Mouse (Mus musculus): Measurements from ENCODE around the gene Gm10413. TPM values are rescaled to one million over a fixed set of nuclear protein-coding genes. Genes with fewer than 3 reads are reported as not detected.

Gm10413 gene
- not detected for total RNA-seq (2023)

DNA sequence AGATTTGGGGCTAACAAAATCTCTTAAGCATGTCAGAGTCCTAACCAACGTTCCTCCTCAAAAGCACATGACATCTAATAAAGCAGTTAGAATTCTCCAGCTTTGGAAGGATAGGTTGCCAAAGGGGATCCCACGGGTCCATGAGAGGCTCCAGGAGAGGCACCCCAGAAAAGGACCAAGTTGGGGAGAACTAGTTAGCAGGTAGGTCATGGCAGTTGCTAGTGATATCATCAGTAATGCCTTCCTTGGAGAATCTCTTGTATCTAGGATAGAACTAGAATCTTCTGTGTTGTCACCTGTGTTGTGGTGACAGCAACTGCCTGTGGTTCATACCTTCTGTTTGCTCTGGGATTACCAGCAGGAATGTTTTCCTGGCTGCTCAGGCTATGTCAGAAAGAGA lies at the start of gene Gm10413:
Gene Gm10413, plus strand, starts transcription at position 301 of the 400 bp plus-strand sequence.

DNA sequence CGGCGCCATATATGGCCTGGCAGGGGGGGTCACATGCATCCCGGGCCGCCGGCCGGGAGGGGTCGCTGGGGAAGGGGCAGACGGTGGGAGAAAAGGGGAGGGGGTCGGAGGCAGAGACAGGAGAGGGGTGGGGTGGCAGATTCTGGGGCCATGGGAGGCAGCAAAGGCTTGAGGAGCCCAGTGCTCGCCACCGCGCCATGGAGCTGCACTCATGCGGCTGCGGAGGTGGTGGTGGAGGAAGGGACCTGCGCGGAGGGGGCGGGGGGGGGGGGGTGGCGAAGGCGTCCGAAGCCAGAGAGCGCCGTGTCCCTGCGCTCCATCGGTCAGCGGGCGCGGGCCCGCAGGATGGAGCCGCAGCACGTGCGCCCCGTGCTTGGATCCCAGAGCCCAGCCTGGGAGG lies 17.4 kb downstream of the Gm10413 start, which contains the start of gene Gm10409:
Gene Gm10409, plus strand, starts transcription at position 301 of the 400 bp plus-strand sequence.

DNA sequence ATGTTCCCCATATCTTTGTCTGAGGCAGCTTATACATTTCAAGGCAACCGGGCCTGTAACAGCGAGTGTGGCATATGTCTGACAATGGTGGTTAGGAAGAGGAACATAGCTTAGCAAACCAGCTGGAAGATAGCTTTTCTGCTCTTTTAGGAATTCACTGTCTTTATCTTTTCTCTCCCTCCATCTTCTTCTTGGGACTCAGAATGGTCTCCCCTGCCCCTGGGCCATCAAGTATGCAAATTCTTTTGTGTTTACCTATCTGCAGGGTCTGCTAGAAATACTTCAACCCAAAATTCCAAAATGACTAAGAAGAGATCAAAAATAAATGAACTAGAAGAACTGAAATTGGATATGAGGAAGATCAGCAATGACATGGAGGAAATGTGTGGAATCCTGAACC lies 32.9 kb downstream of the Gm10413 start, which contains the start of gene Gm3005:
Gene Gm3005, plus strand, starts transcription at position 301 of the 400 bp plus-strand sequence.

DNA sequence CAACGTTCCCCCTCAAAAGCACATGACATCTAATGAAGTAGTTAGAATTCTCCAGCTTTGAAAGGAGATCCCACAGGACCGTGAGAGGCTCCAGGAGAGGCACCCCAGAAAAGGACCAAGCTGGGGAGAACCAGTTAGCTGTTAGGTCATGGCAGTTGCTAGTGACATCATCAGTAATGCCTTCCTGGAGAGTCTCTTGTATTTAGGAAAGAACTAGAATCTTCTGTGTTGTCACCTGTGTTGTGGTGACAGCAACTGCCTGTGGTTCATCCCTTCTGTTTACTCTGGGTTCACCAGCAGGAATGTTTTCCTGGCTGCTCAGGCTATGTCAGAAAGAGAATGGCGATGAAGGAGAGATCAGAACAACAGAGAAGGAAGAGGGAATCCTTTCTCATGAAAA lies 54.2 kb downstream of the Gm10413 start, which contains the start of gene Gm10408:
Gene Gm10408, plus strand, starts transcription at position 301 of the 400 bp plus-strand sequence.

Other genes starting within 250 kb of the Gm10413 start
- gene Gm5795, start 206.8 kb upstream of the Gm10413 start, total RNA-seq (2023): not detected
- gene D830030K20Rik, start 186.6 kb upstream of the Gm10413 start, total RNA-seq (2023): 1 to 10 TPM in 1 of 2 experiments, under 1 TPM in 1; 0.98 to 1.3 TPM
- not detected for gene Gm2956, start 62.5 kb upstream of the Gm10413 start, total RNA-seq (2023)
- gene Gm10409, start 17.5 kb downstream of the Gm10413 start, total RNA-seq (2023): 1 to 10 TPM; 1.1 to 1.2 TPM
- gene Gm3005, start 33.0 kb downstream of the Gm10413 start, total RNA-seq (2023): 1 to 10 TPM in 1 of 2 experiments, under 1 TPM in 1; 0.35 to 3.3 TPM
- not detected for gene Gm10408, start 54.3 kb downstream of the Gm10413 start, total RNA-seq (2023)
- gene Gm3012, start 239.4 kb downstream of the Gm10413 start, total RNA-seq (2023): not detected

Measured in T-cell, adult 66 days (primary cell).